Mouse (Mus musculus): Measurements from ENCODE around the gene Ndufa12. TPM values are rescaled to one million over a fixed set of nuclear protein-coding genes. Genes with fewer than 3 reads are reported as not detected.

Ndufa12 gene
- total RNA-seq, 4 experiments from 2014 or later, result 241 to 257 (median 243) TPM

DNA sequence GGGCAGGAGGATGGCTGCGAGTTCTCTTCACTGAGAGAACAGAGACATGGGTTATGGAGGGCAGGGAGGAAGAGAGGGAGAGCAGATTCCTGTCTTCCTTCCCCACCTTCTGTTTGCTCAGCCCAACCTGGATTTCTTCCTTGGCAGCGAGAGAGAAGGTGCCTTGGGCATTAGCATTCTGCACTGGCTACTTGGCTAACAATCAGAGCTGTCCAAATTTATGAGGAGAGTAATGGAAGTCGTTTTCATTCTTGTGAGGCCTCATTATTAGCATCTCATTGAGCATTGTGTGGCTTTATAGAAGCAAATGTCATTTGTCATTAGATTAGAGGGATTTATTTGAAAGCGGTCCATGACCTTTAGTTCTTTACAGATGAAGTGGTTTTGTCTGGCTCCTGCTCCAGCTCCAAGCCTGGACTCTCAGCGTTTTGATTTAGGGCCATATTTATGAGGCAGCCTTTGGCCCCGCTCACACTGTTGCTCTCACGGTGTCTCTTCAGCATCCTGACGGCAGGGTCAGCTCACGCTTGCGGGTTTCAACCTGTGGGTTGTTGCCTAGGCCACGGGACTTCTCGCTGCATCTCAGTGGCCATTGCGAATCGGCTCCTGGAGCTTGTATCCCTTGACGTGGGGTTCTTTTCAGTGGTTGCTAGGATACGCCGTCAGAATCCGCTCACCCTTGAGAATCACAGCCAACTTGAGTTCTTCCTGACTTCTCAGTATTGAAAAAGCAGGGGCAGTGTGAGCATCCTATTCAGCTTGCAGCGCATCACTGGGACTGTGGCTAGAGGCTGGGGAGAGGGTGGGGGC lies 31.9 kb downstream of the Ndufa12 start:
- peak; percentile 47 to 49 for DNase-seq (ENCODE audit: low spot score in 2 of 2)

DNA sequence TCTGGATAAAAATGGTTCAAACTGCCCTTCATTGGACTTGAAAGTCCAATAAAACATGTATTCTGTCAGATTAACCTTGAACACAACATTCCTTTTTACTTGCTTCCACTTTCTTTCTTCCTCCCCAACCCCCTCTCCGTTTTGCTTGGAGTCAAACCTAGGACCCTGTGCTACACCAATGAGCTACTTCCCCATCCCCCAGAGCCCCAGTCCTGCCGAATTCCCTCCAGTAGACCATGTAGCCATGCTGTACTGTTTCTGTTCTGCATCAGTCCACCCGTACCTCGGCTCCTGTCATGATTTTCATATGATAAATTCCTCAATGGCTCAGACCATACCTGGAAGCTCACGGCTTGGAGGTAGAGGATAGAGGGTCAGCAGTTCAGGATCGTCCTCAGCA lies 32.5 kb downstream of the Ndufa12 start:
- no peak for DNase-seq (ENCODE audit: low spot score in 2 of 2)

DNA sequence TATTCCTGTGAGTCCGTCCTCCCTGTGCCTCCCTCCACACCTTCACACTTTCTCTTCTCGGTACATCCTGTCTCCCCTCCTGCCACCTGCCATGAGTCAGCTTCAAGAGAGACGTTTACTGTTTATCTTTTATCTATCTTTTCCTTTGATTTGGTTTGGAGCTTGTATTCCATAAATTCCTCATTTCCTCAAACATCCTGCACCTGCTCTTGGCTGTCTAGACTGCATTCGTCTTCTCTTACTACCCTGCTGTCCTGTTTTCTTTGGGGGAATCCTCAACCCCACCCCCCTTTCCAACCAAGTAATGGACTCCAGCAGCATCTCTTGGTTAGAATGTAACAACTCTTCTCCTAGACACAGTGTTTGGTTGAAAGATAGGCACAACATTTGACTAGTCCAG lies 36.7 kb downstream of the Ndufa12 start:
- no peak for DNase-seq (ENCODE audit: low spot score in 2 of 2)

DNA sequence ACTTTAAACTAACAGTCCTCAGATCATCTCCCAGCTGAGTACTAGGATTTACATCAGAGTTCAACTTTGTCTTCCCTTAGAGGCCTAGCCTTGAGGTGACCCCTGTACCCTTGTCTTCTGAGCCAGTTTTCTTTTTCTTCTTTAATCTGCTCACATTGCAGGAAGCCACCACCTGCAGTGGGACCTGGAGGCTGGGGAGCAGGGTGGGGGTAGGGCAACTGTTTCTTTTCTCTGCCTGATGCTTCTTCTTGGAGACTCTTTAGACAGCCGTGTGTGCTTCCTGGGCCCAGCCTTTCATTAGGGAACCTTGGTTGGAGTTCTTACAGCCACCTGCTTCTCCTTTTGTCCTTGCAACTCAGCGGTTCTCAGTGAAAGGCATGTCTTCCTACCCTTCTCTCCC lies 42.8 kb downstream of the Ndufa12 start:
- no peak for DNase-seq (ENCODE audit: low spot score in 2 of 2)

DNA sequence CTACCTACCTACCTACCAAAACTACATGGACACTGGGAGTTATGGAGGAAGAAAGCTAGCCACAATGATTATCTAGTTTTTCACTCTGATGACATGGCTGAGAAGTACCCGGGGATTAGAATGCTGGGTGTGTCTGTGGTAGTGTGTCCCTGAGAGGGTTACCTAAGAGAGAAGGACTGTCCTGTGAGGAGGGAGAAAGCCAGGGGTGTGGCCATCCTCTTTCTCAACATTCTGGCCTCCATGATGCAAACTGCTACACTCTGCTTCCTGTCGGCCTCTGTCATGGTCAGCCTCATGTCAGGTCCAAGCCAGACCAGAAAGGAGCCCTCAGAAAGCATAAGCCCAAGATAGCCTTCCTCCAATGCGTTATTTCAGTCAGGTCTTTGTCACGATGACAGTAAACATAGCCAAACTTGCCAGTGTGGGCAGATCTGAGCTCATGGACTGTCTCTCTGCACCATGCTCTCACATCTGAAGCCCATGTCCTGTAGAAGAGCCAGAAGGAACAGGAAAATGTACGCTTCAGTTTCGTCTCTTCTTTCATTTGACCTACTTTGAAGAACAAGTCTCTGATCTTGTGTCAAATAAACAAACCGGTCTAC lies 49.3 kb downstream of the Ndufa12 start:
- no peak for DNase-seq (ENCODE audit: low spot score in 2 of 2)

DNA sequence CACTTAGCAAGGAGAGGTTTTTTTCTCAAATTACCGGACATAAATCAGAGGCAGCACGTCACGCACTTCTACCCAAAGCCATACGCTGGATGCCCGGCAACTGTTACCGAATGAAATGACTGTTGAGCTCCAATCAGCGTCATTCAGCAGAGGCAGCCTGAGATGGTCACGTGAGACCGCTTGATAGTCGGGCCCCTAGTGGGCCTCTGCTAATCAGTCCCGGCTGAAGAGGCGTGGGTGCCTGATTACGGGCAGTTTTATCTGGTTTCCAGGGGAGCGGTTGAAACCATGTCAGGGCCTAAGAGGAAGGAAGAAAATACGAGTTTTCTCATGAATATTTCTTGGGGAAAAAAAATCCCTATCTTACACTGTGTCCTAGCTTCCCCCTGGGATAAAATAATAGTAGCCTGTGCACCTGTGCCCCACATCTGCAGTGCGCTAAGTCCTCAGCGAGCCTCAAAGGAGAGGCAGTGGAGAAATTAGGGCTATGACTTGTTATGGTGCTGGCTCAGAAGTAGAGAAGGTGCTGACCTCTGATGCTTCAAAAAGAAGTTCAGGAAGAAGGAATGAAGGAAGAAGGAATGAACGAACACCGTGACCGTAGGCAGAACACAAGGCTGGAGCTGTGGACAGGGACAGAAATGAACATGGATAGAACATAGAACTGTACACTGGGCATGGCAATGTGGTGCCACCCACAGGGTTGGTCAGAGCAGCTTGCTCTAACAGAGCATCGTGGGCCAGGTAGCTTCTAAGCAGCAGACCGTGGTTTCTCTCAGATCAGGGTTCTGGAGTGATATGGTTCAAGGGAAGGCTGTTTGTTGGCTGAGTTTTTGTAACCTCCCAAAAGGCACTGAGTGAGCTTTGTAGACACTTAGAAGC lies 51.3 kb downstream of the Ndufa12 start:
- DNase-seq (ENCODE audit: low spot score in 2 of 2), result peak; percentile 23 to 25

DNA sequence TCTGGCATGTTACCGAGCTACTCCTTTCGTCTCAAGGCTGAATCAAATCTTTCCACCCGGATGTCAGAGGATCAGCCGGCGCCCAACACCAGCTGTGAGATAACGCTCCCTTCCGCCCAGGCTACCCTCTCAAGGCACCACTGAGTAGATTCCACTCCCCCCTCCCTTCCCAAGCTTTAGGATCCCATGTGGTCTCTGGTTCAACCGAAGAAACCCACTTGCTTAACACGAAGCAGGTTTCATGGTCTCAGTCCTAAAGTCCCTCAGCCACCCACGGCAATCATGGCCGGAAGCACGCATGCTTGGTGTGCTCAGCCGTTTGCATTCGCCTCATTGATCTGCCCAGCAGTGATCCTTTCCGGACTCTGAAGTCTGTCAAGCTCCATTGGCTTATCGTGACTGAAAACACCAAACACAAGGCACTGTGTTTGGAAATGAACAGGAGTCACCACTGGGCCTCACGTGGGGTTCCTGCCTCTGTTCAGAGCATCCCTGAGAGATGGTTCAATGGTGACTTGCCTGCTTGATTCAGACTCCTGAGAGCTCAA lies 54.8 kb downstream of the Ndufa12 start:
- no peak for DNase-seq (ENCODE audit: low spot score in 2 of 2)

DNA sequence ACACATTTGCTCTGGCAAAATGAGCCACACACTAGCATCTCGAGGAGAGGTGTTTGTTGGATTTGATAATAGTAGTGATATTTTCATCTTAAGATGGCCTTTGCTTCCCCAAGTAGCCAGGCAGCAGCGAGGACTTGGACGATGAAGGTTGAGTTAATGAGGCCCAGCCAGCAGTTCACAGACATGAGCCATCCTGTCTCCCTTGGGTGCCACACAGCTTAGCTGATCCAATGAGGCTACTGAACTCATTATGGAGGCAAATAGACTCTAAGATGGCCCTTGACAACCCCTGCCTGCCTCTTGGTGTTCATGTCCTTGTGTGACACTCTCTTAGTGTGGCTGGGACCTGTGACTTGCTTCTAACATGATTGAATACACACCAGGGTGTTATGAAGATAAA lies 56.2 kb downstream of the Ndufa12 start:
- DNase-seq (ENCODE audit: low spot score in 2 of 2), result no peak

DNA sequence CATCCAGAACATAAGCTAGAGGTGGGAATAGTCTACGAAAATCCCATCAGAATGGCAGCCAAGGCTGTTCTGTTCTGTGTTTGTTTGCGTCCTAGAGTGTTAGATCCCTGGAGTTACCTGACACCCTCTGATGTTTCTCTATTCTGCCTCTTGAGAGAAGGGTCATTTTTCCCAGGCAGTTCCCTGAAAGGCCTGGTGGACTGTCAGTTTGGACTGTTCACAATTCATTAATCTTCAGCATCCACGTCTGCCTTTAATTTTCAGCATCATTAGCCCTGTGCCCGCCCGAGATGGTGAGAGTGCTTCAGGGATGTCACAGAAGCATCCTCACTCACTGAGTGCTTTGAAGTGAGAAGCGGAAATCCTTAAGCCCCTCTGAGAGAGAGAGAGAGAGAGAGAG lies 57.2 kb downstream of the Ndufa12 start:
- no peak for DNase-seq (ENCODE audit: low spot score in 2 of 2)

DNA sequence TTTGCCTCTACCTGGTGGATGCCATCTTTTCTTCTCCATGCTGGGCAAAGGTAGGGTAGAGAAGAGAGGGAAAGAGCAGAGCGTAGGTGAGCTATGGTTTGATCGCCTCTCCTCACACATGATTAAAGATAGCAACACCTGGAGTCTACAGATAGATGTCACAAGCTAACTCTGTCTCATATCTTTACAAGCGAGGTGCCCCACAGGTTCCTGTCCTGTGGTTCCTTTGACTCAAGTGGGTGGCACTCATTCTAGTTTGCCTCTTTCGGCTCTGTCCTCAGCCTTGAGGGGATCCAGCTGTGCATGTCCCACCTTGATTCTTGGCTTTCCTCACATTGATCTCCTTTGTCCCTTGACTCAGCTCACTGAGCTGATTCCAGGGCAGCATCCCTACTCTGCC lies 58.0 kb downstream of the Ndufa12 start:
- no peak for DNase-seq (ENCODE audit: low spot score in 2 of 2)

DNA sequence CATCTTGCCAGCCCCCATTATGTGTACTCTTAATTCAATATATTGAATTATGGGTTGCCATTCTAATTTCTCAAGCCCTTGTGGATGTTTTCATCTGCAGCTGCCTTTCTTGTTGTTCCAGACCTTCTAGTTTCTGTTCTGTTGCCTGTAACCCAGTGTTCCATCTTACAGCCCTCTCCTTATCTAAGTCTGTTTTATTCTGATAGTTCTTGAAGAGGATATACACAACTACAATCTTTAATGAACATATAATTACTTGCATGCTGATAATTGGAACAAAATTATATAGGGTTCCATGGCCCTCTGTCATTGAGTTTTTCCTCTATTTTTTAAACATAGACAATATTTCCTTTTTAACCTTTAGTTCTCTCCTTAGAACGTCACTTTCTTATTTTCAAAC lies 62.0 kb downstream of the Ndufa12 start:
- no peak for DNase-seq (ENCODE audit: low spot score in 2 of 2)

DNA sequence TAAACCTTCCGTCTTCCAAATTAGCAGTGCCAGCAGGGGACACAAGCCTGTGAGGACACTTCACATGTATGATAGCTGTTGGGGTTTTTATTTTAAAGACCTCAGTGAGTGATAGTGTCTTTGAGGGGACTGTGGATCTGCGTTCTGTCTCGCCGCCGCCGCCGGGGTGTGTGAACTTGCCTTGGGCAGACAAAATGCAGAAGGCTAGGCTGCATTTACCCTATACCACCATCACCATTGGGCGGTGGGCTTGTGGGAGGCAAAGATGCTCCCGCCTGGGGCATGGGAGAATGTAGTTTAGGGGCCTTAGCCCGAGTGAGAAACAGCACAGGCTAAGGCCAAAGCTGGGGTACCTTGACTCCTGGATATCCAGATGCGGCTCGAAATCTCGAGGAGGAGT lies 64.1 kb downstream of the Ndufa12 start:
- no peak for DNase-seq (ENCODE audit: low spot score in 2 of 2)

DNA sequence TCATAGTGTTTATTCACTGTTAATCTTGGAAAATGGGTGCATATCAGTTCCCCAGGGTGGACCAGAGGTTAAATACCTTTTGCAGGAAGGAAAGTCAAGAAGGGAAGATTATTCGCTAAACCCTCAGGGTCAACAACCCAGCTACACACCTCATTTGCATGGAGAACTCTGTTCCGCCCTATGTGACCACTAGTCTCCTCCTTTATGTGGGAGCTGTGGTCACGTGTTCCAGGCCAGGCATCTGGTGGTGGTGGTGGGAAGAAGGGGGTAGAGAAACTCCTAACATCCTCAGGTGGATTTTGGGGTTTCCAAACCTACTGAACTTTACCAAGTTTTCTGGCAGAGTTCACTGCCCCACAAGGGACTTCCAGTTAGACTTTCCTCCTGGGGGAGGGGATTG lies 64.7 kb downstream of the Ndufa12 start:
- DNase-seq (ENCODE audit: low spot score in 2 of 2), result no peak

DNA sequence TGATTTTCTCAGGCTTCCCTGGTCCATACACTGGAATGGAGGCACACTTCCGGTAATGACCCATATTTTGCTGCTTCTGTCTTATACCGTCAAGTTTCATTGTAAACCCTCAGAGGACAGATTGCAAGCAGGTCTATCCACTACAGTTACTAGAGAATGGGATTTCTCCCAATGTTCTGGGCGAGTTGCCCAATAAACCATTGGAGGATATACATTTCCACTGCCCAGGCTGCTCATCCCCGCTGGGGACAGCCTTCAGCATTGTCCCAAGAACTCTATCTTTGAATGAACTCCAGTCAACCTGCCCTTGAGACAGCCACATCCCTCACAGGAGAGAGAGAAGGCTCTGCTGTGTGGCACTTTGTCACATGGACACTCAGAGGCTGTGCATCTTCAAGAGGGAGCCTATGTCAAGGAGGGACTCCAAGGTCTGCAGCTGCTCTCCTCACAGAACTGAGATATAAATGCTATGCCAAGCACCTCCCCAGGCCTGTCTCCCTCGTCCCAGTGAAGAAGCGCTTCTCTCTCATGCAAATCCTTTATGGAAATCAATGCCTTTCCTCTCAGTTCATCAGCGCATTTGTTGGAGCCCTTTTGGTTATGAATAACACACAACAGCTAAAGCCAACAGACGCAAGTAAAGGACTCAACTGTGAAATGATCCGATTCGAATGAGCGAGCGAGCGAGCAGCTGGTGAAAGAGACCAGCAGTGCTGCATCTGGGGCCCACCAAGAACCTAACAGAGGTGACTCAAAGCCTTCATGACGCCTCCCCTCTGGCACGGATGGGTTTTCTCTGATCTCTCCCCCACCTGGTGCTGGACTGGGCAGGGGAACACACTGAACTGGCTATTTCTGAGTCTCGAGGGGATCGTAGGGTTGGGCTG lies 67.4 kb downstream of the Ndufa12 start:
- DNase-seq (ENCODE audit: low spot score in 2 of 2), result no peak

Other genes with a start within 250 kb of the Ndufa12 start
- 10 to 100 TPM; 58.6 to 84.9 (median 69.7) TPM for gene Vezt, start 162.9 kb upstream of the Ndufa12 start, total RNA-seq (2022)
- 10 to 100 TPM in 2 of 4 experiments, 1 to 10 TPM in 2; 7.7 to 12.2 (median 10.2) TPM for gene Fgd6, start 162.7 kb upstream of the Ndufa12 start, total RNA-seq (2022)
- gene Nr2c1, start 50.7 kb upstream of the Ndufa12 start, total RNA-seq (2022), result 10 to 100 TPM in 1 of 4 experiments, 1 to 10 TPM in 3; 8.1 to 11.5 (median 8.6) TPM
- gene Gm4792, start 100.0 kb downstream of the Ndufa12 start, total RNA-seq (2022), result not detected
- 10 to 100 TPM; 49.1 to 63.0 (median 53.8) TPM for gene Tmcc3, start 113.2 kb downstream of the Ndufa12 start, total RNA-seq (2022)